Mouse (Mus musculus): ENCODE measurements around the gene Tmed10.

Gene Tmed10
- long read RNA-seq, experiment 1, transcript Tmed10-201 (5 exons, 1,482 nt) = major isoform, 341 of 395 reads
- long read RNA-seq, experiment 1, partial matches to known transcripts = 2 of 395 reads
- long read RNA-seq, experiment 1, other reads (novel, unspliced or antisense) = 51 of 395 reads
- long read RNA-seq, experiment 2, transcript Tmed10-201 (5 exons, 1,482 nt) = major isoform, 386 of 415 reads
- long read RNA-seq, experiment 2, partial matches to known transcripts = 3 of 415 reads
- long read RNA-seq, experiment 2, other reads (novel, unspliced or antisense) = 25 of 415 reads

DNA sequence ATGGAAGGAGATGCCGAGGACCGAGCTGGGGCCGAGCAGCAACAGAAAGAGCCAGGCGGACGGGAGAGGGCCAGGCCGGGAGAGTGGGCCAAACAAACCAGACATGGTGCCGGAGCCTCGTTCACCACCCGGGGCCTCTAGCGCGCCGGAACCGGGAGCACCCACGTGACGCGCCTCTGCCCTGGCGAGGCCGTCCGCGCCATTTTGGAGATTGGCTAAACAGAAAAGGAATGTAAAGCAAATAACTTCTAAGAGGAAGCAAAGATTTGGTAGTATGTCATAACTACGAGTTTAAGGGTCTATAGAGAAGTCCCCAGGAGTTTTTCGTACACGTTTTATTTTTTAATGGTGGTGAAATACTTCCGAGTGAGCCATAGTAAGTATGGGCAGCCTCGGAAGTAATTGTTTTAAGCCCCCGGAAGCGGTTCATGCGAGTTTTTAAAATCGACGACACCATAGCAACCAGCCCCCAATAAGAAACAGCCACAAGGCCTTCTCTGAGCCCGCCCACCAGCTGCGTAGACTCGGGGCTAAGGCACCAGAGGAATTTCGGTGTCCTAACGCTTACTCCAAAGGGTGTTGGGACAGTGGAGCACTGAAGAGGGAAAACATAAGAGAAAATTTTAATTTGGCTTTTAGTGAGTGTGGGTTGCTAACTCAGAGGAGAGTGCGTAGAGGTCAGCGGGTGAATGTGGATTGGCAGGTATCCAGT is at the start of gene Tmed10:
TSS of gene Tmed10 (minus strand) at position 287 of the 712 bp plus-strand sequence.
- intact Hi-C loops (cut with DNase I) = no loop called here

DNA sequence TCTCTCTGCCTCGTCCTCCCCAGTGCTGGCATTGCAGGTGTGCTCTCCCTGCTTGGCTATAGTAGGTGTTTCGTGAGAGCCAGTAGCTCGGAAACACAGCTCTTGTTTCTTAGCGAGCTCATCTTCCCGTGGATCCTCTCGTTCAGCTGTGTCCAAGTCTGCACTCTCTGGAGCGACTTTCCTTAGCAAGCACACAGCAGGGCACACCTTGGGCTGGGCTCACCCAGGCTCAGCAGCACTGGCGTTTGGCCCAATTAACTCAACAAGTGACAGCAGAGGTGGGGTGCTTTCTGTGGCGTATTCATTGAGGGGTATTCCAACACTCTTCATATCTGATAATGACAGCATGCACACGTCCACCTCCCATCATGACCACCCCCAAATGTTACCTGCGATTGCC is 48.6 kb upstream of the Tmed10 start:
- intact Hi-C loops (cut with DNase I) = no loop called here

DNA sequence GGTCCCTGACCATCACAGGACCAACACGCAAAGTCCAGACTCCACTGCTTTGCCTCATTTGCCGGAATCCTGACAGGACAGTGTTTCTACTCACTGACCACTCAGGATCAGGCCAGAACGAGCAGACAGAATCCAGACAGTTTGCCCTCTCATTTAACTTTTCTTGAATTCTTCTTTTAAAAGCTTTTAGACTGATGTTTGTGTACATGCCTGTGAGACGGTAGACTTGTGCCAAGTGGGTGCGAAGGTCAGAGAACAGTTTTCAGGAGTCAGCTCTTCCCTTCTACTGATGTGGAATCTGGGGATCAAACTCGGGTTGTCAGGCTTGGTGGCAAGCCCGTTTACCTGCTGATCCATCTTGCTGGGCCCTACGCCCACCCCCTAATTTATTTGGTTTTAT is 47.9 kb upstream of the Tmed10 start:
- intact Hi-C loops (cut with DNase I) = no loop called here

DNA sequence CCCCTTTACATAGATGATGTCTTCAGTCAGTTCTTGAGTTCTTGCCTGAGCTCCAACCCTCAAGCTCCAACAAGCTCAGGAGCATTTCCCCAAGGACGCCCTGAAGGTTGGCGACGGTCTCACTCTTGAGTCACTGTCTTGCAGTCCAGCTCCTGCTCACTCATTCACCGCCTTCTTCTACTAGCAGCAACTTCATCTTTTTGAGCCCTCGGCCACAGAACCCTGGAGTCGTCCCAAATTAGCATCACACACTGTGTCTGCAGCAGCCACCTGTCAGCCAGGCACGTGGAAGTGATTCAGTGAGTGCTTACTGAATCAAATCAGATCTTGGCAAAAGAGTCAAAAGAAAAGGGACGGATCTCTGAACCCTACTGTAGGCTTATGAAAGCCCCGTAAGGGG is 46.3 kb upstream of the Tmed10 start:
- intact Hi-C loops (cut with DNase I) = no loop called here

DNA sequence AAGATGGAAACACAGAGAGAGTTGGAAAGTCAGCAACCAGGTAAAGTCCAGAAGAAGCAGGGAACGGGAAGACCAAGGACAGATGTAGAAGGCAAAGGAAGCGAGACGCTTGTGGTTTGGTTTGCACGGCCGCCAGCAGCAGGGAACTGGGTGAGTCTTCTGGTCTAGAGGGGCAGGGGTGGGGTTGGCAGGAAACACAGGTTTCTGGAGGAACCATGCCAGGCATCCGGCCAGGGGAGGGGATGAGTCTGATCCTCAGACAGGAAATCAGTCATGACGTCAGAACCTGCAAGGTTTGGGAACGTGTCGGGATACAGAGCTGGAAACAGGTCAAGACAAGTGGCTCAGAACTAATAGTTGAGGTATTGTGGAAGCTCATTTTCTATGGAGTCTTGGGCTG is 43.2 kb upstream of the Tmed10 start:
- intact Hi-C loops (cut with DNase I) = no loop called here

DNA sequence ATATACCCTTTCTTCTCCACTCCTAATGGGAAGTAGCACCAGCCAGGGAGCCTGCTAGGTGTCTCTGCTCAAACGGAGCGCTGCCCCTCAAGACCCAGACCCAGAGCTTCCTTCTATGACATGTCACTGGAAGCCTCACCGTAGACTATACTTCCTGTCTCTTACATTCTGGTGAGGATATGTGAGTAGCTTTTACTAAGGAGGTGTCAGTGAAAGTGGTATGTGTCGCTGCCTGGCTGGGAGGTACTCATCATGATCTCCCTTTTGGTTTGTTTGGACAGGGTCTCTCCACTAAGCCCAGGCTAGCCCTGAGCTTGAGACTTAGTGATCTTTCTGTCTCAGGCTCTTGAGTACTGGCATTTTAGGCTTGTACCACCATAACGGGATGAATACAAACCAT is 41.7 kb upstream of the Tmed10 start:
- intact Hi-C loops (cut with DNase I) = no loop called here

DNA sequence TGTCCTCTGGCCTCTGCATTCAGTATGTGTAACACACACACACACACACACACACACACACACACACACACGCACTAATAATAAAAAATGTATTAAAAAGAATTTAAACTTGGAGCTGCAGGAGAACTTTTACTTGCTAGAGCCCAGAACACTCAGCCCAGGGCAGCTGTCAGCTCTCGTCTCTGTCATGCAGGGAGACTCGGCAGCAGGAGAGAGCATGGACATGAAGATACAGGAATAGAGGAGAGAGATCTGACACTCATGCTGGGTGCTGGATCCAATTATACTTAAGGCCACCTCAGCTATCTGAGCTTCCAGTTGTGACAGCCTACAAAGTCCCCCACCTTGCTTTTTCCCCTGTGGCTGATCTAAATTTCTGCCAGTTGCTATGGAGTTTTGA is 41.2 kb upstream of the Tmed10 start:
- intact Hi-C loops (cut with DNase I) = no loop called here

DNA sequence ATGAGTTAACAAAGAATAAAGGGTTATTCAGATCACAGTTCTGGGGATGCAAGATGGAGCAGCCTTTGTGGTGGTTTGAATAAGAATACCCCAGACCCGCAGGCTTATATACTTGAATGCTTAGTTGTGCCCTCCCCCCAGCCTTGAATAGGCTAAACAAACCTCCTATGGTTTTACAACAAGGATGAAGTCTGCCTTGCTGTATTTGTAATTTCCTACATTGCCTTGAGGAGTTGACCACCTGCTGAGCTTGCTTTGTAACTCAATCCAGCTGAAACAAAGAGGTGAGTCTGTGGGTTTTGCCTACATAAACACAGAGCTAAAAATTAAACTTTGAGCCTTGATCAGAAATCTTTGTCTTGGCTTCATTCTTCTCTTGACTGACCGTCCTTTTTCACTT is 36.5 kb upstream of the Tmed10 start:
- intact Hi-C loops (cut with DNase I) = no loop called here

DNA sequence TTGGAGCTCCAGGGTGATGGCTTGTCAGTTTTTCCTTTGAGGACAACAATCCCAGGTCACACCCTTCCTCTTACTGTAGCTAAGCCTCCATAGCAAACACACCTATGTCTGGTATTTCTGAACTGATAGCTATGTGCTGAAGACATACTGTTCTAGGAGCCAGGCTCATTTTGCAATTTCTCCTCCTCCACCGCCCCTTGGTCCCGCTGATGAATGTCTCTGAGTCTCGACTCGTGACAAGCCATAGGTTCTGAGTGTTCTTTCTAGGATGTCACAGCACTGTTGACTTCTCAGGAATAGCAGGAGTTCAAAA is 23.3 kb upstream of the Tmed10 start:
- intact Hi-C loops (cut with DNase I) = no loop called here

DNA sequence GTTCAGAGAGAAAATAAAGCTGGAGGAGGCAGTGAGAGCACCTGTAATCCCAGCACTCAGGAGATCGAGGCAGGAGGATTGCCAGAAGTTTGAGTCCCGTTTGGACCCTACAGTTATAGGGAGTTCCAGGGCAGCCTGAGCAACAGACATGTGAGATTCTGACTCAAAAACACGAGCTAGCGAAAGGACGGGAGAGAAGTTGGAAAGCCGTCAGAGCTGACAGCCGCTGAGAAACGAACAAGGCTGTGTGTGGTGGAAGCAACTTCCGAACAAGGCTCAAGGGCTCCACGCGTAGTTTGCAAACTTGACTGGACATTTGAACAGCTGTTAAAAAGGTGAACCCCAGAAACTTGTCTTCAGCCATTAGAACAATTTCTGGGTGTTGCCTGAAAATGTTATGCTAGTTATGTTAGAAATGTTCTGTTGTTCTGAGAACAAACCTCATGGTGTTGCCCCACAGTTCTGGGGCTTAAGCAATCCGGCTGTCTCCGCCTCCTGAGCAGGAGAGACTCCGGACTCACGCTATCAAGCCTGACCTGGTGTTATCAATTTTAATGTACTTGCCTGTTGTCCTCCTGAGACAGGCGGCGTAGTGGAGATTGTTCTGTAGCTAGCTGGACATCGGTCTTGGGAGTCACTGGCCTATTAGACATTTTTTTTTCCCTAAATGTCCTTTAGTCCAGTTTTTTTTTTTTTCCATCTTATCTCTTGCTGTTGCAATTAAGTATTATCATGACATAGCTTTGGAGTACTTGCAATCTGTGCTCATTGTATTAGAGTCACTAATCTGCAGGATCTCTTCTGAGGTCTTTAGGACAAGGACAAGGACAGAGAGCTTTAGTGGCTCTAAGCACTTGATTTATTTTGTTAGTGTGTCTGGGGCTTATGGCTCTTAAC is 22.7 kb upstream of the Tmed10 start:
- intact Hi-C loops (cut with DNase I) = no loop called here

DNA sequence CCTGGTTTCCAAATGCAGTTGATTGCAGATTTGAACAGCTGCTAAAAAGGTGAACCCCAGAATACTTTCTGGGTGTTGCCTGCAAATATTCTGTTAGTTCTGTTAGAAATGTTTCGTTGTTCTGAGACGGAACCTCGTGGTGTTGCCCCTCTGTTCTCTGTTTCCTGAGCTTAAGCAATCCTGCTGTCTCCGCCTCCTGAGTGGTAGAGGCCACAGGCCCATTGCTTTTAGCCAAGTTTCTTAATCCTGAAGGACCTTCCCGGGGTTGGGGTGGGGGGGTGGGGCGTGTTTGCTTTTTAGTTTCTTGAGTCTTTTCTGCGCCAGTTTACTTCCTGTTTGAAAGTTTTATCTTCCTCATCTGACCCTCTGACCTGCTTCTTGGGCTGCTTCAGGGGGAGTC is 19.3 kb upstream of the Tmed10 start:
- intact Hi-C loops (cut with DNase I) = loop anchor here (5.0 kb wide), 1 partner anchor 83 kb away; no protein-coding TSS in a partner anchor

DNA sequence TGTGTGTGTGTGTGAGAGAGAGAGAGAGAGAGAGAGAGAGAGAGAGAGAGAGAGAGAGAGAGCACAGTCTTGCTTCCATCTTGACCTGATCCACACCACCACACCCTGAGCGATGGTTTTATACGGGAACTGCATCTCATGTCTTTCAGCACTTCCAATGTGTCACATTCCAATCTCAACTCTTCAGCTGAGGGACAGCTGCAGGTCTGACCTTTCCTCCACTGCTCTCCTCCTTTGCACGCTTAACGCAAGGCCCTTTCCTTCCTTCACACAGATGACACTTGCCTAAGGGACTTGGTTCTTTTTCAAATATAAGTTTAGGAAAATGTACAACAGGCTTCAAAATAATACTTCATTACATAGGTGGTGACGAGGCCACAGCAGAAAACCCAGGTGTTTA is 18.9 kb upstream of the Tmed10 start:
- intact Hi-C loops (cut with DNase I) = loop anchor here (5.0 kb wide), 1 partner anchor 84 kb away; no protein-coding TSS in a partner anchor

DNA sequence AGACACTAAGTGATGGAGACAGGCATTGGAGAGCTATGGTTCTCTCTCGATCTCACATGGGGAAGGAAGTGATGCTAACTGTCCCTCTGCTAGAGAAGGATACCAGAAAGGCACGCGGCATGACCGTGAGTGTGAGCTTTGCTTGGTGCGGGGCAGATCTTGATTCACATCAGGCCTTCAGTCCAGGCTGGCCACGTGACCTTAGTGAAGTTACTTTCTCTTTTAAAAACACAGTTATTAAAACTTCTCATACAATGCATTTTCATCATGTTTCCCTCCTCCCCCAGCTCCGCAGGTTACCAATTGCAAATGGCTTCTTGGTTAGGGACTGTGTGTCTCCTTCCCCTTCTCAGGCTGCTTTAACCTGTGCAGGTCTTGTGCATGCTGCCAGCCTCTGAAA is 16.5 kb upstream of the Tmed10 start:
- intact Hi-C loops (cut with DNase I) = loop anchor here (5.0 kb wide), 1 partner anchor 86 kb away; no protein-coding TSS in a partner anchor

DNA sequence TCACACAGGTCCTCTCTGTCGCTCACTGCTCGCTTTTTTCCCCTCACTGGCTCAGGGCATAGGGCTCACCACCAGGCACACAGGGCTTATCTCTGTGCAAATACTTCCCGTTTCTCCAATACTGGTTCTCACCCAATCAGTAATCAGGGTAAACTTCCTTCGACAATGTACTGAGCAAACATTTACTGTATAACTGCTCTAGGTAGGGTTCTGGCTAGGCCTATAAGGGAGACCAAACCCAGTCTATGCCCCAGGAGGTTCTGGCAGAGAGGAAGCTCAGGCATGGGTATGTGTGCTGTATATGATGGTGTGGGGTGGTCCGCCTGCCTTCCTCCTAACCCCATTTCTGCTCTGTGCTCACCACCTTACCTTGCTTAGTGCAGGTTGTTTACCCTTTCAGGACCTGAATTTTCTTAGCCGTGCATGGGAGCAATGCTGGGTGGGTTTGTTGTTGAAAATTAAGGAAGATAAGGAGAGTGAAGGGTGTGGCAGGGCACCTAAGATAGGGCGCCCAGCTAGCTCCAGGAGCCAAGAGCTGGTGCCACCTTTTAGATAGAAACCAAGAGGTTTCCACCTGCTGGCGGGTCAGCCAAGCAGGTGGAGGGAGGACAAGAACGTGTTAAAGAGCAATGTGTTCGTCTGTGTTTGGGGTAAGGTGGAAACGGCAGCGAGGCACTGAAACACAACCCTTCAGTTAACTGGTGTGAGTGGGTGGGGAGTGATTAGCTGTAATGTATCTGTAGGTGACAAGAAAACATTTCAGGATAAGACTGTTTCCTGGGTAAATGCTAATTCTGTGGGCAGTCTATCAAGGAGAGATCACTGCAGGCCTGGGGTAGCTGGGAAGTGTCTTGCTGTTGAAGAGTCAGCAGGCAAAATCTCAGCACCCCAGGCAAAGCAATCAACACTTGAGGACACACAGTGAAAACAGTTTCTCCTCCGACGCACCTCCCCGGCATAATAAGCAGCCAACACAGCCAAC is 14.8 kb upstream of the Tmed10 start:
- intact Hi-C loops (cut with DNase I) = loop anchor here (5.0 kb wide), 1 partner anchor 88 kb away; no protein-coding TSS in a partner anchor

DNA sequence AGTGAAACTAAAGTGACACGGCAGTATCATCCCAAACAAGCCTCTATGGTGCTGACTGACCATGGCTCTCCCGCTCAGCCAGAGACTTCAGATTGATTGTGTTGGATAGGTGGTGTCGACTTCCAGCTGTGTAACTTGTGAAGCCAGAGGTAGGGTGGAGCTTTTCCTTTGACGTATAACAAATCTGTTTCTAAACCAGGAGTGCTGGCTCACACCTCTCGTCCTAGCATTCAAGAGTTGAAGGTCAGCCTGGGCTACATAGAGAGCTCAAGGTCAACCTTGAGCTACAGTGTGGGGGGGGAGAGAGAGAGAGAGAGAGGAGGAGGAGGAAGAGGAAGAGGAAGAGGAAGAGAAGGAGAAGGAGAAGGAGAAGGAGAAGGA is 11.3 kb upstream of the Tmed10 start:
- intact Hi-C loops (cut with DNase I) = no loop called here

DNA sequence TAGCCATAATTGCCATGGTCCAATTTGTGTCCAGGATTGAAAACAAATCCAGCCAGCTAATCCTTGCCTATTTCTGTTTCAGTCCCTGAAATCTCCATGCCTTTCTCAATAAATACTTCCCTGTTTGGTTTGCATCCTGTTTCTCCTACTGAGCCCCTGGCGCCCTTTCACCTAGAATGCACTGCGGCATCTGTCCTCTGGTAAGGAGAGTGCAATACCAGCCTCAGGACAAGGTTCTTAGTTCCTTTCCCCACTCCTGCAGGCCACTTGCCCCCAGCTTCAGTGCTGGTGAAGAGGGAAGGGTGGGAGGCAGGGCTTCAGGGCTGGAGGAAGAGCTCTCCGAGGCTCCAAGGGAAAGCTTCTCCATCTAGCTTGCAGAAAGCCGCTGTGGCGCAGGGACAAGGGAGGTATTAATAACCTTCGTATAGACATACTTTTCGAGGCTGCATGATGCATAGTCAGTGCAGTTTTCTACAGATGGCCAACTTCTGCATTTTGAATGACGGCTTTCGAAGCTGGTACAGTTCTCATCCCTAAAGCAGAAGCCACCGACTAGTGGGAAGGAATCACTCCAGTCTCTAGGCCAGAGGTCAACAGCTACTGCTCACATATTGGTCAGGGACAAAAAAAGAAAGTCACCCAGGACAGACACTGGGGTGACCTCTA is 10.8 kb upstream of the Tmed10 start:
- intact Hi-C loops (cut with DNase I) = no loop called here

DNA sequence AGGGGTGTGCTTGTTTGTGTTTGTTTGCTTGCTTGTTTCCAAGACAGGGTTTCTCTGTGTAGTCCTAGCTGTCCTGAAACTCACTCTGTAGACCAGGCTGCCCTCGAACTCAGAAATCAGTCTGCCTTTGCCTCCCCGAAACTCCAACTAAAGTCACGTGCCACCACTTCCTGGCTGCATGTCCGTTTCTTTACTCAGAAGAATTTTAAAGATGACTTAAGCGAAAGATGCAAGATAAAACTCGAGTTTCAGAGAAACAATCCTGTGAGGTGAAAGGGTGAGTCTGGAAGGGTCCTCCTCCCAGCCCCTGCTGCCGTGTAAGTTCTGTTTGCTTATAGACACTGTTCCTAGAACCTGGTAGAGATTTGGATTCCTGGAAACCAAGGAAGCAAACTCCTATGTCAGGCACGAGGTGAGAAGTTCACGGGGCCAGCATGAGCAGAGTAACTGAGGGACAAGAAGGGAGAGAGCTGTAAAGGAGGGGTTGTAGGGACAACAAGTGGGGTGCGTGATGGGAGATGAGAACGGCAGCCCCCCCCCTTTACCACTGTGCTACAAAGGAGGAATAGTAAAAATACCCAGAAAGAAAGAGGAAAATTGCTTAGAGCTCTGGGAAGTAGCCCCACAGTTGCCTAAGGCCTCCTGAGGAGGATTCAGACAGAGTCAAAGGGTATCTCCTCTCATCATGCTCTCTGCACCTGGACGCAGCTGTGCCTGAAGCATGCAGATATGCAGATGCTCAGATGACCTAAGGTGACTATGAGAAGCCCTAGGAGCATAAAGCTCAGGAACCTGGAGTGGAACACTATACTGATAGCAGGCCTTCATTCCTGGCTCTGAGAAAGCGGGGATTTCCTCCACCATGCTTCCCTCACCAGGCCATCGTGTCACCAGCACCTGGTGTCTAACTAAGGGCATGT is 8.4 kb upstream of the Tmed10 start:
- intact Hi-C loops (cut with DNase I) = no loop called here

DNA sequence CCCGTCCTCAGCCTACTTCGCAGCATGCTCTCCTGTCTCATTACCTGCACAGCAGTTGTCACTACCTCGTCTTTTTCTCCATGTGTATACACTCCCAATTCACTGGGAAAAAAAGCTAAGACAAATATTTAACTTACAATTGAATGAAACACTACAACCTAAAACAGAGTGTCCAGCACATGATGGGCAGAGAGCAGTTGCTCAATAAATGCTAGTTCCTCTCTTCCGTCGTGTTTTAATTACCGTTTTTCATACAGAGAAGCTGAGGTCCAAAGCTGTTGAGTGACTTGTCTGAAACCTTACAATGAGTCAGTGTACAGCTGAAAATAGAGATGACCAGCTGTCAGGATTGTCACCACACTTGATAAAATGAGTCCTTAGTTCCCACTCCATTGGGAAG is 6.9 kb upstream of the Tmed10 start:
- intact Hi-C loops (cut with DNase I) = no loop called here

DNA sequence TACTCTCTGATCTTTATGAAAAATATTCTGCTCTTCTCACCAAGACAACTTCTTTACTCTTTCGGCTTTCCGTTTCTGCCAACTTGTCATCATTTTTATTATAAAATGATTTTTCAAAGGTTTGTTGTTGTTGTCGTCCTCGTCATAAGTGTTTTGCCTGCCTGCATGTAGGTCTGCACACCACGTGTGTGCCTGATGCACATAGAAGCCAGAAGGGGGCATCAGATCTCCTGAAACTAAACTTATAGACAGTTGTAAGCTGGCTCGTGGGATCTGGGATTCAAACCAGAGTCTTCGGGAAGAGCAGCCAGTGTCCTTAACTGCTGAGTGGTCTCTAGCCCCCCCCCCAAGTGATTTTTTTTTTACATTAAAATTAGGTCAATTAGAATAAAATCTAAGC is 6.3 kb upstream of the Tmed10 start:
- intact Hi-C loops (cut with DNase I) = no loop called here
